Mouse (Mus musculus): ENCODE measurements around the gene Tbc1d24.

DNA sequence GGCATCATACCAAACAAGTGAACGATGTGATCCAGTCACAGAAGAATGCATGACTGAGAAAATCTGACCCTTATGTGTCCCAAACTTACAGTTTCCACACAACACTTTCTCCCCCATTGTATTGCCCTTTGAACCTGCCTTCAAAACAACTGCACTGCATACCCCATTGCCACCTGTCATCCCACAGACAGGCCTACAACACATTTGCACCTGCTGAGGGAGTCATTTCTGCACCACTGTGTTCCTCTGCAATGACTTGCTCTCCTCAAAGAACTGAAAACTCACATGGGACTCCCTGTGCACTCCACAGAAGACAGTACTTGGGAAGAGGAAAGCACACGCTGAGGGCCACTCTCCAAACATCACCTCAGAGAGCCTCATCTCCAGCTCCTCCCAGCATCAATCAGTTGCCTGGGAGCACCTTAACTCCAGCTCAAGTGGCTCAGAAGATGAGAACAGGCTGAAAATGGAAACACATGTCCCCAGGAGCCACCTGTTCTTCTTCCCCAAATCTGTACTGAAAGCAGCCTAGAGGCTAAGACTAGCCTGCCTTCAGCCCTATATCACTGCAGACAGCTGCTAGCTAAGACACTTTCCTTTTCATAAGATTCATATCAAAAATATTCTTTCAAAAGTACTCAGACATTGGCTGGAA lies 68.0 kb downstream of the Tbc1d24 start:
- no peak for TF ChIP-seq POLR2A (IDR thresholded peaks at IDR 0.05; ENCODE audit: insufficient read depth, low read length)
- TF ChIP-seq CTCF (IDR thresholded peaks at IDR 0.05; ENCODE audit: low read depth, low read length) = no peak
- no peak for TF ChIP-seq EP300 (IDR thresholded peaks at IDR 0.05; ENCODE audit: insufficient read depth, low read depth, low read length)
